Mouse (Mus musculus): Measurements from ENCODE around the gene Asic3. TPM values are rescaled to one million over a fixed set of nuclear protein-coding genes. Genes with fewer than 3 reads are reported as not detected.

Gene Asic3
- polyA plus RNA-seq, 1 experiment: not detected

DNA sequence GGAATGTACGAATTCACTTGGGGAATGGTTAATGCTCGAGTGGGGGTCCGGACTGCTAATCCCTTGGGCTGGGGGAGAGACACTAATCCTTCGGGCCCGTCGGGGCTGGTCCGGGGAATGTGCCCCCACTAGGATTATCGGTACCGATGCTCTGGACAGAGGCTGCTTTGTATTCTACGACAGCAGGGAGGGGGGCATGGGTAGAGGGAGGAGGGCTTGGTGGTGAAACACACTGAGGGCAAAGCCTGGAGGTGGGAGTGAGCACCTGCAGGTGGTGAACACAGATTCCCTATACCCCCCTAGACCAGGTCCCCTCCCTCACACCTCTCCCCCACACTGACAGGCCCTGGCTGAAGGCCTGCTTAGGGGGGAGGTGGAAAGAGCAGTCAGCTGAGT is 12.8 kb downstream of the Asic3 start:
- H3K4me1 ChIP-seq (ENCODE audit: control insufficient read depth, insufficient read depth, low read length): peaks cover 10% of the 10 kb centered on the region
- TF ChIP-seq POLR2A (IDR thresholded peaks at IDR 0.05; ENCODE audit: insufficient read depth, low read length) (no peak), EP300 (IDR thresholded peaks at IDR 0.05; ENCODE audit: insufficient read depth, low read depth, low read length) (no peak), CTCF (IDR thresholded peaks at IDR 0.05; ENCODE audit: low read depth, low read length) (no peak)

DNA sequence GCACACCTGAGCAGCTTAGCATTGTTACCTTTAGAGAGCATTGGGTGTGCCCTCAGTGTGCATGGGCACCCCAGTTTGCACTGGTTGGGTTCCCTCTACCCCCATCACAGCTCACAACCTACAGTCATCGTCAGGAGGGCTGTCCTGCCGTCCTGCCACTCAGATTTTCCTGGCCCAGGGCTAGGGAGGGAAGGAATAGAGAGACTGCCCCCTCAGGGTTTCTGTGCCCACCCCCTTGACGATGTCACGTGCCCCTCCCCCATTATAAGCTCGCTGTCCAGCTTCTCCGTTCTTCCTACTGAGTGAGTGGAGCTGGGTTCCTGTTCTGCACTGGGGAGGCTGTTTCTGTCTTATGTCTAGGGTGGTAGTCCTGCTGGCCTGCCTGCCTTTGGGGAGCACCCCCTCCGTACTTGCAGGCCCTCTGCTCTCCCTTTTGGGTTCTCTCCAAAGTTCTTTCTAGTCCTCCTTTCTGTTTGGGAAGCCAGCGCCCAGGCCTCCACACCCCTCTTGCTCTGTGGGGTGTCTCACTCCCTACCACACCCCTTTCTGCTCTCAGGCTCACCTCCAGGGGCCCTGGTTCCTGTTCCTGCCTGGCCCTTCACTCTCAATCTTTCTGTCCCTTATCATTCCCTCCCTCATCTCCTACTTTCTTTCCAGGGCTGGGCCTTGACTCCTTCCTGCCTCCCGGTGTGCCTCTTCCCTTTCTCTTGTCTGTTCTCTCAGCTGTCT is 13.5 kb downstream of the Asic3 start:
- no peak for TF ChIP-seq CTCF (IDR thresholded peaks at IDR 0.05; ENCODE audit: low read depth, low read length)
- TF ChIP-seq EP300 (IDR thresholded peaks at IDR 0.05; ENCODE audit: insufficient read depth, low read depth, low read length): no peak
- no peak for TF ChIP-seq POLR2A (IDR thresholded peaks at IDR 0.05; ENCODE audit: insufficient read depth, low read length)
- H3K4me3 ChIP-seq (ENCODE audit: low read depth, low read length): no peak overlapping the region
- H3K27ac ChIP-seq (ENCODE audit: insufficient read depth, low read length): peak overlapping the region; percentile 11; the same call in 1 of the 2 replicates
- H3K27me3 ChIP-seq (ENCODE audit: control insufficient read depth, insufficient read depth, low read length, poor library complexity, severe bottlenecking): no peaks in the 10 kb centered on the region
- H3K4me1 ChIP-seq (ENCODE audit: control insufficient read depth, insufficient read depth, low read length): peaks cover 10% of the 10 kb centered on the region
- peaks cover 5% of the 10 kb centered on the region; the same call in 1 of the 2 replicates for H3K36me3 ChIP-seq (ENCODE audit: control insufficient read depth, insufficient read depth, low read length, poor library complexity, severe bottlenecking)
- H3K9ac ChIP-seq (ENCODE audit: low read depth, poor library complexity, severe bottlenecking): no peak overlapping the region
- no peaks in the 10 kb centered on the region for H3K9me3 ChIP-seq (replicated peaks; ENCODE audit: control insufficient read depth, insufficient read depth, low read length, poor library complexity, severe bottlenecking)

More for the DNA sequence above, 12.8 kb downstream of the Asic3 start:
- peak overlapping the region; percentile 81 for H3K9ac ChIP-seq (ENCODE audit: low read depth, poor library complexity, severe bottlenecking)
- no peaks in the 10 kb centered on the region for H3K9me3 ChIP-seq (replicated peaks; ENCODE audit: control insufficient read depth, insufficient read depth, low read length, poor library complexity, severe bottlenecking)
- H3K27ac ChIP-seq (ENCODE audit: insufficient read depth, low read length): no peak overlapping the region
- H3K4me3 ChIP-seq (ENCODE audit: low read depth, low read length): peak overlapping the region; percentile 72
- H3K36me3 ChIP-seq (ENCODE audit: control insufficient read depth, insufficient read depth, low read length, poor library complexity, severe bottlenecking): no peaks in the 10 kb centered on the region
- H3K27me3 ChIP-seq (ENCODE audit: control insufficient read depth, insufficient read depth, low read length, poor library complexity, severe bottlenecking): no peaks in the 10 kb centered on the region

DNA sequence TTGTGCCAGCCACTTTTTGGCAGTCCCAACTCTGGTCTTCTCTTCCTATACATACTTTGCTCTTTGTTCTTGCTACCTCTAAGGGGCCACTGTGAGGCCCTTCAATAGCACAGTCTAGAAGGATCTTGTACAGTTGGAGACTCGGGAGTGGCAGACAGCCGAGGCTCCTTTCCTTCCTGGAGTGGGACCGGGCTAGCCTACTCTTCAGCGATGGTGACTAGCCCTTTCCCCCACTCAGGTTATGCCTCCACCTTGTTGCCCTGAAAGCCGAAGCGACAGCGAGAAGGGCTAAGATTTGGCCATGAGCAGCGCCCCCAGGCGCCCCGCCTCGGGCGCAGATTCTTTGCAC is 14.1 kb downstream of the Asic3 start:
- H3K27ac ChIP-seq (ENCODE audit: insufficient read depth, low read length): peak overlapping the region; percentile 11; the same call in 1 of the 2 replicates
- no peak overlapping the region for H3K4me3 ChIP-seq (ENCODE audit: low read depth, low read length)
- TF ChIP-seq CTCF (IDR thresholded peaks at IDR 0.05; ENCODE audit: low read depth, low read length) (peak; percentile 5), POLR2A (IDR thresholded peaks at IDR 0.05; ENCODE audit: insufficient read depth, low read length) (no peak)
- H3K9ac ChIP-seq (ENCODE audit: low read depth, poor library complexity, severe bottlenecking): no peak overlapping the region
- H3K27me3 ChIP-seq (ENCODE audit: control insufficient read depth, insufficient read depth, low read length, poor library complexity, severe bottlenecking): no peaks in the 10 kb centered on the region
- H3K9me3 ChIP-seq (replicated peaks; ENCODE audit: control insufficient read depth, insufficient read depth, low read length, poor library complexity, severe bottlenecking): no peaks in the 10 kb centered on the region
- H3K4me1 ChIP-seq (ENCODE audit: control insufficient read depth, insufficient read depth, low read length): peaks cover 10% of the 10 kb centered on the region
- H3K36me3 ChIP-seq (ENCODE audit: control insufficient read depth, insufficient read depth, low read length, poor library complexity, severe bottlenecking): peaks cover 5% of the 10 kb centered on the region; the same call in 1 of the 2 replicates

DNA sequence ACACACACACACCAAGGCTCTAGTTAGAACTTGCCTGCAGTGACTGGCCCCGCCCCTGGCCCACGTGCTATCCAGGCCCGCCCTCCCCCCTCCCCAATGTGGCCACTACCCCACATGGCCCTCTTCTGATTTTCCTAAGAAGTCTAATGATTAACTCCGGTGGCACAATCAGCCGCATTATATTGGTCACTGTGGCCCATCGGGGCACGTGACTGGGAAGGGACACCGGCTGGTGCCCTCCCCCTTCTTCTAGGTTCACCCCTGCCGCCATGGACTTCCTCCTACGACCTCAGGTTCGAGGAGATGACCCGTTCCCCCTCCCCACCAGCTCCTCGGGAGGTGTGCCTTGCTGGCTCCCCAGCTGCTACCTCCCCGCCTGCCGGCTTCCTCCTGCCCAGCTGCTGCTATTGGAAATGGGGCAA is 14.8 kb downstream of the Asic3 start:
- Histone ChIP-seq H3K4me1 (ENCODE audit: control insufficient read depth, insufficient read depth, low read length) (peaks cover 10% of the 10 kb centered on the region), H3K4me3 (ENCODE audit: low read depth, low read length) (peak overlapping the region; percentile 58), H3K36me3 (ENCODE audit: control insufficient read depth, insufficient read depth, low read length, poor library complexity, severe bottlenecking) (peaks cover 5% of the 10 kb centered on the region; the same call in 1 of the 2 replicates), H3K9me3 (replicated peaks; ENCODE audit: control insufficient read depth, insufficient read depth, low read length, poor library complexity, severe bottlenecking) (no peaks in the 10 kb centered on the region), H3K27me3 (ENCODE audit: control insufficient read depth, insufficient read depth, low read length, poor library complexity, severe bottlenecking) (no peaks in the 10 kb centered on the region), H3K9ac (ENCODE audit: low read depth, poor library complexity, severe bottlenecking) (peak overlapping the region; percentile 30), H3K27ac (ENCODE audit: insufficient read depth, low read length) (no peak overlapping the region)
- TF ChIP-seq POLR2A (IDR thresholded peaks at IDR 0.05; ENCODE audit: insufficient read depth, low read length) (no peak), CTCF (IDR thresholded peaks at IDR 0.05; ENCODE audit: low read depth, low read length) (no peak), EP300 (IDR thresholded peaks at IDR 0.05; ENCODE audit: insufficient read depth, low read depth, low read length) (no peak)

DNA sequence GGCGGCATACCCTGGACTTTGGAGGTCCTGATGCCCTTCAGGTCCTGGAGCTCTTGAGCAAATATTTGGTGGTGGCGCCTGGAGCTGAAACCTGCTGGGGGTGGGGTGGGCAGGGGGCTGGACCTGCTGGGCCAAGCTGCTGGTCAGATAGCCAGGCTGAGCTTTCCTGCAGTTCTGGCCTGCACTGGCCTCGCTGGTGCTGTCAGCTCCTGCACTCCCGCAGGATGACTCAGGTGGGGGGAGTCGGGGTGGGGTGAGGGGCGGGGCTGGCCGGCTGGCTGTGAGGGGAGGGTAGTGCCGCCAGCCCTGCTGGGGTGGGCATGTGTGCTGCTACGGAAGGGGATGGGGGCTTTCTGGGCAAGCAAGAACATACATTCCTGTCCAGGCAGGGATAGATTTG is 15.4 kb downstream of the Asic3 start:
- H3K27me3 ChIP-seq (ENCODE audit: control insufficient read depth, insufficient read depth, low read length, poor library complexity, severe bottlenecking): no peaks in the 10 kb centered on the region
- peak overlapping the region; percentile 58 for H3K4me3 ChIP-seq (ENCODE audit: low read depth, low read length)
- no peak for TF ChIP-seq POLR2A (IDR thresholded peaks at IDR 0.05; ENCODE audit: insufficient read depth, low read length)
- no peak for TF ChIP-seq EP300 (IDR thresholded peaks at IDR 0.05; ENCODE audit: insufficient read depth, low read depth, low read length)
- no peak for TF ChIP-seq CTCF (IDR thresholded peaks at IDR 0.05; ENCODE audit: low read depth, low read length)
- no peak overlapping the region for H3K27ac ChIP-seq (ENCODE audit: insufficient read depth, low read length)
- peaks cover 10% of the 10 kb centered on the region for H3K4me1 ChIP-seq (ENCODE audit: control insufficient read depth, insufficient read depth, low read length)
- H3K9ac ChIP-seq (ENCODE audit: low read depth, poor library complexity, severe bottlenecking): peak overlapping the region; percentile 30
- no peaks in the 10 kb centered on the region for H3K9me3 ChIP-seq (replicated peaks; ENCODE audit: control insufficient read depth, insufficient read depth, low read length, poor library complexity, severe bottlenecking)
- peaks cover 9% of the 10 kb centered on the region for H3K36me3 ChIP-seq (ENCODE audit: control insufficient read depth, insufficient read depth, low read length, poor library complexity, severe bottlenecking)

DNA sequence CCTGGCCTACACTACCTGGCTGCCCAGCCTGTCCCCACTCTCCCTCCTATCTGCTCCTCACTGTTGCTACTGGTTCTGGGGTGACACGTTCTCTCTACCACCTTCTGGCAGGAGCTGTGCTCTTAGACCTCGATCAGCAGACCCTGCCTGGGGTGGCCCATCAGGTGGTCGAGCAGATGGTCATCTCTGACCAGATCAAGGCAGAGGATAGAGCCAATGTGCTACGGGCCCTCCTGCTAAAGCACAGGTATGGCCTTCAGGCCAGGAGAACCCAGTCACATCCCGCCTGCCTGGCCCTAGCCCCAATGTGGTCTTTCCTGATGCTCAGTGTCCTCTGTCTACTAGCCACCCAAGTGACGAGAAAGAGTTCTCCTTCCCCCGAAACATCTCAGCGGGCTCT is 20.8 kb downstream of the Asic3 start:
- Histone ChIP-seq H3K36me3 (ENCODE audit: control insufficient read depth, insufficient read depth, low read length, poor library complexity, severe bottlenecking) (peaks cover 9% of the 10 kb centered on the region), H3K4me3 (ENCODE audit: low read depth, low read length) (0 out of 2 replicates have a peak overlapping the region, but pooled peaks have one; percentile 9), H3K27ac (ENCODE audit: insufficient read depth, low read length) (no peak overlapping the region), H3K9me3 (replicated peaks; ENCODE audit: control insufficient read depth, insufficient read depth, low read length, poor library complexity, severe bottlenecking) (no peaks in the 10 kb centered on the region), H3K27me3 (ENCODE audit: control insufficient read depth, insufficient read depth, low read length, poor library complexity, severe bottlenecking) (no peaks in the 10 kb centered on the region), H3K4me1 (ENCODE audit: control insufficient read depth, insufficient read depth, low read length) (no peaks in the 10 kb centered on the region), H3K9ac (ENCODE audit: low read depth, poor library complexity, severe bottlenecking) (no peak overlapping the region)
- TF ChIP-seq EP300 (IDR thresholded peaks at IDR 0.05; ENCODE audit: insufficient read depth, low read depth, low read length) (no peak), CTCF (IDR thresholded peaks at IDR 0.05; ENCODE audit: low read depth, low read length) (no peak), POLR2A (IDR thresholded peaks at IDR 0.05; ENCODE audit: insufficient read depth, low read length) (no peak)
